Mouse (Mus musculus) bone marrow macrophage, adult 2 months (primary cell): ENCODE results near the gene Ralgps1. TPM values are rescaled to one million over a fixed set of nuclear protein-coding genes. Genes with fewer than 3 reads are reported as not detected.

Experiments
- H3K27ac ChIP-seq: 2 replicates; pipeline ENCODE4 v1.5.1; 2012; ENCODE audit warnings: low read depth, low read length; ENCODE audit not compliant: insufficient read depth
- H3K4me1 ChIP-seq: 2 replicates; pipeline ENCODE4 v1.6.1; 2012; ENCODE audit warnings: low read length; ENCODE audit not compliant: control insufficient read depth, insufficient read depth
- H3K4me3 ChIP-seq: 2 replicates; pipeline ENCODE4 v1.5.1; 2012; ENCODE audit warnings: mild to moderate bottlenecking, low read length, moderate library complexity; ENCODE audit not compliant: insufficient read depth
- CTCF ChIP-seq: IDR thresholded peaks from 2 replicates; pipeline ENCODE4 v1.5.1; 2012; ENCODE audit warnings: low read depth, mild to moderate bottlenecking, low read length, moderate library complexity
- POLR2A ChIP-seq: IDR thresholded peaks from 2 replicates; pipeline ENCODE4 v1.6.1; 2012; ENCODE audit warnings: mild to moderate bottlenecking, low read depth, low read length, borderline replicate concordance
- polyA plus RNA-seq: library from polyadenylated mRNA; stranded (reverse); fragments of >200 nt; gene quantifications from 2 replicates; pipeline ENCODE4 v1.2.4, GENCODE M21; 2012; ENCODE audit not compliant: missing spikeins, insufficient read depth, insufficient read length

Gene Ralgps1
- polyA plus RNA-seq, 1 experiment = 7.6 TPM

DNA sequence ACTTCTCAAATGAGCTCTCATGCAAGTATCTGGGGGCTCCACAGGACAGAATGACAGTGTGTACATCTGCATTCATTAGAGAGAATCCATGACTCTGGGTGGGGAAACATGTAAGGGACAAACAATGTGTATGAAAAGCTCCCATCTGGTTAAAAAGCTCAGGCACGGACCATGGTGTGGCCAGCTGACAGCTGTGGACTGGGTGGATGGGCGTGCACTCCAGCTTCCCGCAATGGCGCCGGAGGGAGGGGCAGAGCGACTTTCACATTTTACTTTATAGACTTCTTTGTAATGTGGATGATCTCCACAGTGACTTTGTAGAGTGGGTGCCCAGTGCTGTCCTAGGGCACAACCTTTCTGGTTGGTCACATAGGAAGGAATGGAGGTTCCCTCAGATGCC is 118.5 kb downstream of the Ralgps1 start:
- Histone ChIP-seq H3K4me3 (no peak overlapping the region), H3K4me1 (peaks cover 14% of the 10 kb centered on the region), H3K27ac (no peak overlapping the region)
- TF ChIP-seq CTCF (no peak), POLR2A (no peak)

DNA sequence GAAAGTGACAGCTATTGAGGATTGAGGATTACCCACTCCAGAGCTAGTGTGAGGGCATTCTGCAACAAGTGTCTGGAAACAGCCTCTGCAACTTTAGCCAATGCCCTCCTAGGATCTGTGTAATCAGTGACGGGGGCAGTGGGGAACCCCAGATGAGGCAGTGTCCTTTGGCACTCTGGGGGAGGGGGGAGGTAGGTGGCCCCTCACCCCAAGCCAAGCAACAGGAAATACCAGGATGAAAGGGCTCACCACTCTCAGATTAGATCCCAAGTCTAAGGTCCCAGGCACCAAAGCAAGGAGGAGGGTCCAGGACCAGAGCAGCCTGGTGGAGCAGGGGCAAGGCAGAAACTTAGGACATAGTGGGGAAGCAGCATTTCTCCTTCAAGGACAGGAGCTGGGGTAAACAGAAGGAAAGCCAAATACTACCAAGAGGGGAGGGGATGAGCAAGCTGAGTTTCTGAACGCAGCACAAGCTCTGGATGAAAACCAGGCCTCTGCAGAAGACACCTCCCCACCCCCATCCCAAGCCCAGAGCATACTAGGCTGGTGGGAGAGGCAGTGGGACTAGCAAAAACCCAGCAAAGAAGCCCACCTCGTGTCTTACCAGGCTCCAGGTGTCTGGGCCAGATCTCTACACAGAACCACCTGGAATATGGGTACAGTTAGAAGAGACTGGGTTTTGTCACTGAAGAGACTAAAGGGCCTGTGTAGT is 121.2 kb downstream of the Ralgps1 start:
- TF ChIP-seq CTCF (no peak), POLR2A (no peak)
- no peak overlapping the region for H3K4me3 ChIP-seq
- no peak overlapping the region for H3K27ac ChIP-seq
- peaks cover 10% of the 10 kb centered on the region for H3K4me1 ChIP-seq

DNA sequence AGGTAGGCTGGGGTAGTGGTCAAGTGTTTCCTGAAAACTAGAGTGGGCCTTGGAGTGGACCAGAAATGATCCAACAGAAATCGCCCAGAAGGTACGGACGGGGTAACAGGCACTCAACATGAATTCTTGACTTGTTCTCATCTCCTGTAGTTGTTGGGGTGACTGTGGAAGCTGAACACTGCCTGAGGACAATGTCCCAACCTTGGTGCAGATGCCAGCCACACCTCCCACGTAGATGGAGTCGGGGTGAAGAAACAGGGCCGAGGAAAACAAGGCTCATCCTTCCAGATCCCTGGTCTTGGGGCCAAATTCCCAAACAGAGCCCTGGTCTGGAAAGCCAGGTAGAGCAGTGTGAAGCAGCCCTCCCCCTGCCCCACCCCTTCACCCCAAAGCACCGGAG is 122.7 kb downstream of the Ralgps1 start:
- TF ChIP-seq CTCF = no peak
- TF ChIP-seq POLR2A = no peak
- Histone ChIP-seq H3K4me1 (no peaks in the 10 kb centered on the region), H3K27ac (no peak overlapping the region), H3K4me3 (no peak overlapping the region)

DNA sequence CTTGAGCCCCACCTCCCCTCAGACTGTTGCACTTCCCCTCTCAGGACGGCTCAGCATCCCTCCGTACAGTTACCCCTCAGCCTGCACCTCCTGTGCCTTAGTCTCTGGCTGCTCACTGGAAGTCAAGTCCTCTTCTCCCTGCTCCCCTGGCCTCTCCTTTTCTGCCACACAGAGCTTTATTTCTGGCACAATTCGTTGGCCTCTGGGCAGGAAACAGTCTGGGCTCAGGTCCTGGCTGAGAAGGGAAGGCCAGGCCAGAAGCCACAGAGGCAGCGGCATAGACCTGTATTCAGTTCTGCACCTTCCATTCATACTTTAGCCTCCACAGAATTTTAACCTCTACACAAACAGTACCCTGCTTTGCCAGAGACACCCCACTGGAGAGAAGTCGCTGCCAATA is 124.4 kb downstream of the Ralgps1 start:
- Histone ChIP-seq H3K4me1 (peaks cover 5% of the 10 kb centered on the region), H3K4me3 (no peak overlapping the region), H3K27ac (no peak overlapping the region)
- TF ChIP-seq POLR2A (no peak), CTCF (no peak)

DNA sequence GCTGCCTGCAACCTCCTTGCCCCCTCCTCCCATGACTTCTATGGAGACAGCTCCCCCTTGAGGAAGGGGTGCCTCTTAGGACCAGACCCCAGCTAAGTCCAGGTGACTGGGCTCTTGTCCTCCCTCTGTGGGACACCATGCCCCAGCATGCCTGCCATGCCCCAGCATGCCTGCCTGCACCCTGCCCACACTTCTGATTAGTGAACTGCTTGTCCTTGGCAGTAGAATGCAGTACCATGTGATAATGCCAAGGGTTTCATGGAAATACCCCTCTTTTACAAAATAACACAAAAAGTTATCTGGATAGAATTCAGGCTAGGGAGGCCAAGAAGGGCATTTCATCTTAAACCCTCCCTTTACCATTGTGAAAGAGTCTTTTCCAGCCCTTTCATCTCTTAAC is 125.9 kb downstream of the Ralgps1 start:
- peaks cover 16% of the 10 kb centered on the region for H3K4me1 ChIP-seq
- no peak overlapping the region for H3K4me3 ChIP-seq
- TF ChIP-seq POLR2A (no peak), CTCF (no peak)
- H3K27ac ChIP-seq = no peak overlapping the region

DNA sequence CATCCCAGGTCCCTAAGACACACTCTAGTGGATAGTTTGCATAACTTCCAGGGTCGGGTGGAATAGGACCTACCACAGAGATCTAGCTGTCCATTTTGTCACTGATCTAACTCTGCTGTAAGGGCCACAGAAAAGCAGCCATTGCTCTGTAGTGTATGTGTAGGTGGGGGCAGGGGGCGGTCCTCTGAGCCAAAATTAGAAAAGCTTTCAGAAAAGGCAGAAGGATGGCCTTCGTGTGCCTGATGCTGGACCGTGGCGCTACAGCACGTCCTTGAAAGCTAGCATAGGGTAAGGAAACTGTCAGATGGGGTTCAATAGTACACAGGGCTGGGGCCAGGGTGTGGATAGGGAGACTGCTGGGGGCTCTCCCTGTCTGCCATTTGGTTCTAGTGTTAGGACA is 126.4 kb downstream of the Ralgps1 start:
- H3K4me1 ChIP-seq = peaks cover 17% of the 10 kb centered on the region
- no peak overlapping the region for H3K4me3 ChIP-seq
- no peak overlapping the region for H3K27ac ChIP-seq
- TF ChIP-seq POLR2A (no peak), CTCF (no peak)

DNA sequence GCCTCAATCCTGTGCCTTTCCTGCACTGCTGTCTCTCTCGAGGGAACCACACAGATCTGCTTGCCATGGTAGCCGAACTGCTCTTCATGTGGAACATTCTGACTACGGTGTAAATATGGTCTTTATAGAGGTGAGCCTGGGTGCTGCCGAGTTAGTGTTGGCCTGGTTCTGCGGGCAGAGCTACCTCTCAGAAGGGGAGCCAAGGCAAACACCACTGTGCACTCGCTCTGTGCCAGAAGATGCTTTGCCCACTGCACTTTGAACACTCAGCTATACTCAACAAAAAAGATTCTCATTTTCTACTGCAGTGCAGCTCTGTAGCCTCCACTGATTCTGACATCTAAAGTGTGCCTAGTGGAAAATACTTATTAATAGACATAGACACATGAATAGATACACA is 133.7 kb downstream of the Ralgps1 start:
- Histone ChIP-seq H3K4me1 (peaks cover 17% of the 10 kb centered on the region), H3K4me3 (no peak overlapping the region), H3K27ac (no peak overlapping the region)
- TF ChIP-seq POLR2A (no peak), CTCF (no peak)

DNA sequence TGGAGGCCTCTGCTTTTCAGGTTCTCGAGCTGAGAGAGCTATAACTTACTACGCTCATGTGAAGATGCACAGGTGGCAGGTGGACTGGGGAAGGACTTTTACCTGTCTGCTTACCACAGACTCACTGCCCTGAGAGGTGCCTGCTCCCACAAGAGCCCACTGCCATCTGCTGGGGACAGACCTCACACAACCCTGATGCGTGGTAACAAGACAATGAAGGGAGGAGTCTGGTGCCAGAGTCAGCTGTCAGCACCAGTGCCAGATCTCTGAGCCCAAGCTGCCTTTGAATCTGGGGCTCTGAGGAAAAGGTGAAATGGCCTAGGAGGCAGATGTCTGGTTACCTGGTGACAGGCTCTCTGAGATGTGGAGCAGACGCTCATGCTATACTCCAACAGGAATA is 136.4 kb downstream of the Ralgps1 start:
- no peak overlapping the region for H3K27ac ChIP-seq
- H3K4me3 ChIP-seq = no peak overlapping the region
- TF ChIP-seq CTCF = no peak
- TF ChIP-seq POLR2A = no peak
- H3K4me1 ChIP-seq = peaks cover 6% of the 10 kb centered on the region; the same call in 1 of the 2 replicates

DNA sequence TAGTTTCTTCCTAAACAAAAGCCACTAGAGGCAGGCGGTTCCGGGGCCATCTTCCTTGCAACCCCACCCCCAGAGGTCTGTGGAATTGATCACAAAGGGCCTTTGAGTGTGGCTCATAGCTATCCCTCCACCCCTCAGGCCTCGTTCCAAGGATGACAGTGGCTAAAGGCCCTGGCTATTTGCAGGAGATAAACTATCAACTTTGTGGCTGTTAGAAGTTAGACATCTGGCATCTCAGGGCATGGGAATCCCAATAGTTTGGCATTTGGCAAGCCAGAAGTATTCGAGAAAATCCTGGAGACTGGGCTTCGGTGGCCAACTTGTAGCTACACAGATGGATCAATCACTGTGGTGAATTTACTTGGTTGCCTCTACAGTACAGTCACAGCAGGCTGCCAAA is 137.4 kb downstream of the Ralgps1 start:
- Histone ChIP-seq H3K4me3 (no peak overlapping the region), H3K27ac (no peak overlapping the region), H3K4me1 (peaks cover 6% of the 10 kb centered on the region; the same call in 1 of the 2 replicates)
- TF ChIP-seq CTCF (no peak), POLR2A (no peak)

DNA sequence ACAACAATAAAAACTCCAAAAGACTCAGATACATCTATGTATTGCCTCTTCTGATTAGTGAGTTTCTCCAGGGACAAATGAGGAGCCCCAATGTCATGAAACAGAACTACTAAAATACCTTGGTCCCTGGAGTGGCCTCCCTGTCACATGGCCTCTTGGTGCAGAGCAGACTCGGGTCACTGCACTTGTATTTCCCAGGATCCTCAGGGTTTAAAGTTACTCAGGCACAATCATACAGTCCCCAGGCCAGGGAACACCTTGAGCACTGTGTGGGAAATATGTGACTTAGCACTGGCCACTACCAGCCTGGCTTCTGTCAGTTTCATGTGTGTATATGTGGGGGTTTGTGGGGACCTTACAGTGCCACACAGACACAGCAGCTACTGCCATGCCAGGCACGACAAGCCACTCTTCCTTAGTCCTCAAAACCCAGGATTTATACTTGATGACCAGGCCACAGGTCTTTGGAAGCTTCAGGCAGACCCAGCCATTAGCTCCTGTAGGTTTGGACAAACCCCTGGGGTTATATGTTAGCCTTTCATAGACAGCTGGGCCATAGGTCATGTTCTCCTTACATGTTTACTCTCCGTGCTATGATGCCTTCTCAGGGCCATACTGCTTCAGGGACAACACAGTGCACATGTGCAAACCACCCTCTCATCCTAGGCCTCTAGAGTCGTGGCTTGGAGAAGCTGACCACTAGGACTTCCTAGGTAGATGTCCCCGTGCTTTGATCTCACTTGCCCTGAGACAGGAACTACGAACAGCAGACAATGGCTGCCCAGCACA is 138.3 kb downstream of the Ralgps1 start:
- Histone ChIP-seq H3K4me1 (peaks cover 6% of the 10 kb centered on the region; the same call in 1 of the 2 replicates), H3K4me3 (no peak overlapping the region), H3K27ac (no peak overlapping the region)
- no peak for TF ChIP-seq CTCF
- TF ChIP-seq POLR2A = no peak
